Mouse (Mus musculus): ENCODE data around the gene Ubr7. TPM values are rescaled to one million over a fixed set of nuclear protein-coding genes. Genes with fewer than 3 reads are reported as not detected.

The Ubr7 gene
- total RNA-seq (2022) = 10 to 100 TPM; 30.1 to 31.7 (median 31.3) TPM

GRCm38 (mm10) chr12:102757689-102758402 is at the start of gene Ubr7, which contains the start of the genes Gm28051 and Gon7:
Gene Ubr7, plus strand, starts transcription at chr12:102757967.
Gene Gm28051, minus strand, starts transcription at chr12:102757765.
Gene Gon7, minus strand, starts transcription at chr12:102757803.
- DNase-seq (ENCODE audit: low spot score in 2 of 2) = peak; percentile 91 to 96

GRCm38 (mm10) chr12:102708220-102708619 is 49.5 kb upstream of the Ubr7 start:
- no peak for DNase-seq (ENCODE audit: low spot score in 2 of 2)

- DNase-seq (ENCODE audit: low spot score in 2 of 2) = no peak
These were observed 47.9 kb upstream of the Ubr7 start for GRCm38 (mm10) chr12:102709896-102710295.

- DNase-seq (ENCODE audit: low spot score in 2 of 2) = no peak
These were observed 46.9 kb upstream of the Ubr7 start for GRCm38 (mm10) chr12:102710851-102711375.

DNA sequence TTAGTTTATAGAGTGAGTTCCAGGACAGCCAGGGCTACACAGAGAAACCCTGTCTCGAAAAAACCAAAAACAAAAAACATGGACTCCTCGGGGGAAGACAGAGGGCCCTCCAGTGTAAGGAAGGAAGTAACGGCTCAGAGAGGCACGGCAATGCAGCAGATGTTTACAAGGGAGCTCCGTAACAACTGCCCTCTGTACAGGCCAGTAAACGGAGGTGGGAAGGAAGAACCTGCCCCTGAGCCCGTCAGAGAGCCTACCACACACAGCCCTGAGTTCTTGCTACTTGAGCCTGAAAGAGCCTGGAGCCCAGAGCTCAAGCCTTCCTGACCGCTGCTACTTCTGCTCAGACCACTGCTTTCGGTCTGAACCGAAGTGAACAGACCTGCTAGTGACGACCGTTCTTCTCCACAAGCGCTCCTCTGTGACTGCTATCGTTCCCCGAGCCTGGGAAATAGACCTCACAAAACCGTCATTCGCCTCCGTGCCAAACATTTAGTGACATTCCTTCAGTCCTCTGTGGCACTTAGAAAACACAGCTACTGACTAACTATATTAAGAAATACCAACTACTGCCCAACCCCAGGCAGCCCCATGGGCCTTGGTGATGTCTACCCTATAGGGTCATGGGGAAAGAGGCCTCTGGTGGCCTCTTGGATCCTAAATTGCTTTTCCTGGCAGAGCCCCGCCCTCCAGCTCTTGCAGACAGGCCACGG is 44.5 kb upstream of the Ubr7 start:
- DNase-seq (ENCODE audit: low spot score in 2 of 2) = no peak

DNA sequence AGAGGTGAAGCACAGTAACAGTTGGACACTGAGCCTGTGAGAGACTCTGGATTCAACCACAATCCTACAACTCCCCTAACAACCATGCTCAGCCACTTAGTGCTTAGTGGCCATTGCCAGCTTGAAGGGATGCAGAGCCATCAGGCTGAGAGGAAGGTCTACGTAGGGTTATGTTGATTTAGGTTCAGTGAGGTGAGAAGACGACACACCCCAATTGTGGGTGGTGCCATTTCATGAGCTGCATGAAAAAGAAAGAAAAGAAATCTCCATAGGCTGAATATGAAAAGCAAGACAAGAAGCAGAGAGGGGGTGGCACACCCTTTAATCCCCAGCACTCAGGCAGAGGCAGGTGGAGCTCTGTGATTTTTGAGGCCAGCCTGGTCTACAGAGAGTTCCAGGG is 43.7 kb upstream of the Ubr7 start:
- DNase-seq (ENCODE audit: low spot score in 2 of 2) = no peak

DNA sequence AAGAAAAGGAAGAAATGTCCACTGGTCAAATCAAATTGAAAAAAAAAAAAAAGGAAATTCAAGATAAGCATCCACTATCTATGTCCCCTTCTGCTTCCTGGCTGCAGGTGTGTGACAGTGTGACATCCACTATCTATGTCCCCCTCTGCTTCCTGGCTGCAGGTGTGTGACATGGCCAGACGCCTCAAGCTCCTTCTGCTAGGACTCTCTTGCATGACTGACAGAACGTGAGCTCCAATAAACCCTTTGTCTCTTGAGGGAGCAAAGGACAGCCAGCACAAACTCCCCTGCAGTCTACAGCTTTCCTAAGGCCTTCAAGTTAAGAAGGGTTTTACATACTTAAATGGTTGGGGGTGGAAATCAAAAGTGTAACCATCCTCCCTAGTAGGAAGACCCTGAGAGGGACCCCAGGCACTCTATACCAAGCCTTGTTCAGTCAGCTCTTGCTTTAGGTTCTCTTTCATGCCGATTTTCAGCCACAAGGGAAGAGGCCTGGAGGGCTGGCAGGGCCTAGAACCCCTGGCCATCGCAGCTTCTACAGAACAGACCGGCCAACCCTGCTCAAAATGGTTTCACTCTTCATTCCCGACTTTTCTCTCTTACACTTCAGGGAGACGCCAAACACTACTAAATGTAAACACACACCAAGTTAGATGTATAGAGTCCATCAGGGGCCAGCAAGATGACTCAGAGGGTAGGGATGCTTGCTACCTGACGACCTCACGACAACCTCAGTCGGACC is 42.9 kb upstream of the Ubr7 start:
- no peak for DNase-seq (ENCODE audit: low spot score in 2 of 2)

- no peak for DNase-seq (ENCODE audit: low spot score in 2 of 2)
These were observed 38.0 kb upstream of the Ubr7 start for GRCm38 (mm10) chr12:102719552-102720315.

- DNase-seq (ENCODE audit: low spot score in 2 of 2) = no peak
These were observed 35.3 kb upstream of the Ubr7 start for GRCm38 (mm10) chr12:102722451-102722850.

DNA sequence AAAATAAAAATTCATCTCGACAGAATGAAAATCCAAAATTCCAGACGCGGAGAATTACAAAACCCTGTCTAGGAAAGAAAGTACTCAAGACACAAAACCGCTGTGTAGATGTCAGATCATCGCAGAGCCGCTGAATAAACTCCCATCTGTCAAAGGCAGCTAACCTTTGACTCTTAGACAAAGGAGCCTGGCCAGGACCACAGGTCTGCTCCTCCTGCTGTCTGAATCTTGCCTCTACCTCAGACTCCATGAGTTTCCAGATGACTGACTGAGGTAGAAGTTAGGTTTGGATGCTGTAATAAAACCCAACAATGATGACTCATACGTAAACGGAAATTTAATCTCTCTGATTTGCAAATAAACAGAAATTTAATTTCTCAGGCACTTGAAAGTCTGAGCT is 34.8 kb upstream of the Ubr7 start:
- DNase-seq (ENCODE audit: low spot score in 2 of 2) = no peak

DNA sequence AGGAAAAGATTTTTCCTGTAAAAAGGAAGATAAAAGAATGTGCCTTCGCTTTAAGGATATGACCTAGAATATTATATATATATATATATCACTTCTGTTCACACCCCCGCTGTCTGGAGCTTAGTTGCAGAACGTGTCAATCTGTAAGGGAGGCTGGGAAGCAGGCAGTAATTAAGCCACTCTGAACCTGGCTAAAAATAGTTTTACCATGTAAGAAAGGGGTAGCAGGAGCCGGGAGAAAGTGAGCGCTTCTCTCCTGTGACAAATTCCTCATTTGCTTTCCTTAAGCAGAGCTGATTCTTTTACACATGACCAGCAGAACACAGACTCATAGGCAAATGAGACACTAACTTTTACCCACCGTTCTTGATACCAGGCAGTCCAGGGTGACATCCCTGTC is 33.9 kb upstream of the Ubr7 start:
- peak in 1 of 2 experiments; percentile 70 for DNase-seq (ENCODE audit: low spot score in 2 of 2)

DNA sequence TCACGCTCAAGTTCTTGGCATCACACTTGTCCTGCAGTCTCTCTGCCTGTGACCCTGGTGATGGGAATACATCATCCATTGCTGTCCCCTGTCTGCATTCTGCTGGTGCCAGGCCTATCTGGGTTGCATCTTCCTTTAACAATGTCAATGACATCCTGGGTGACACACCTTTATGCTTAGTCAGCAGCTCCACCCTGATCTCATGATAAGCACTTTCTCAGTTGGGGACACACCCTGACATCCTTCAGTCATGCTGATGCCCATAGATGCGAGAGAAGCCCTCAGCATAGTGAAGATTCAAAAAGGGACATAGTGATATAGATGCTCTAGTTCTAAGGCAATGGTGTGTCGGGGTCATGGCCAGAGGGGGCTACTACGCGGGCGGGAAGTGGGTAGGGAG is 32.6 kb upstream of the Ubr7 start:
- no peak for DNase-seq (ENCODE audit: low spot score in 2 of 2)

- no peak for DNase-seq (ENCODE audit: low spot score in 2 of 2)
These were observed 32.0 kb upstream of the Ubr7 start for GRCm38 (mm10) chr12:102725761-102726175.

GRCm38 (mm10) chr12:102729855-102730797 is 27.6 kb upstream of the Ubr7 start:
- peak in 1 of 2 experiments; percentile 84 for DNase-seq (ENCODE audit: low spot score in 2 of 2)

DNA sequence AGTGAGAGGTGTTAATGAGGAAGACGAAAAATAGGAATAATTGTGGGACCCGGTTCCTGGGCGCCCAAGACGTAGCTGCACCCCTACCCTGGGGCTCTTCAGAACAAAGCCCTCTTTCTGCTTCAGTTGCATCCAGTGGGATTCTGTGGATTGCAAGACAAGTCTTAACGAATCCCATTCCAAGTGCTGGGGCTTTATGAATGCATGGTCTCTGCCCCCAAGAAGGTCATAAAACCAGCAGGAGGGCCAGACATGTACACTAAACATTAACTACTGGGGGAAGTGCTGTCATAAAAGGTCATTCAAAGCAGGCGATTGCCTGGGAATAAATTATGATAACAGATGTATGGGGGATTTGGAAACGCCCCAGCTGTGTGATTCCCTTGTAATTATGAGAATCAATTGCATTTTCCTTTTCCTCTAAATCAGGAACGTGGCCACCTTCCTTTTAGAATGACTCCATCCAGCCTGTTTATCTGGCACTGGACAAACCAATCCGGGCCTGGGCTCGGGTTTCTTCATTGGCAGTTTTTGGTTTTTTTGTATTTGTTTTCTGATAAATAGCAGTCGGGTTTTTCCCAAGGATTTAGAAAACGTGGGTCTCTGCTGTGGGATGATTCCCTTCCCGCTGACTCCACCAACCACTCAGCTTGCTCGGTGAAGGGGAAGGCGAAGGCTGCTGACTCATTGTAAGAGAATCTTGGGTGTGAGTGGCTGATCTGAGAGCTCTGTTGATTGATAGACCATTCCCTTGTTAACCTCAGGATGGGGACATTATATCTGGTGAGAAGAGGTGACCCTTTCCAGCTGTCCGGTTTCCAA is 26.8 kb upstream of the Ubr7 start:
- no peak for DNase-seq (ENCODE audit: low spot score in 2 of 2)

DNA sequence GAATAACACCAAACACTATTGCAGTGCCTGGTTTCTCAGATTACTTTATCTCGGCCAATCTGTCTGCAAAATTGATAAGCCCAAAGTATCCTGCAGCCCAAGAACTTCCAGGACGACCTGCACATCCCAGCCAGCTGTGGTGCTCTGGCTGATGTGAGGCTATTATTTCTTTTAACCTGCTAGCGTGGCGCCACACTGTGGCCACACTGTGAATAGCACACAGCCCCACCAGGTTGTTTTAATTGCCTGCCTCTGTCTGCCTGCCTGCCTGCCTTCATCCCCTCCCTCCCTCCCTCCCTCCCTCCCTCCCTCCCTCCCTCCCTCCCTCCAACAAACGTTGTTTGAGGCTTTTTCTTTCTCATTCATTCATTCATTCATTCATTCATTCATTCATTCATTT is 24.4 kb upstream of the Ubr7 start:
- no peak for DNase-seq (ENCODE audit: low spot score in 2 of 2)

GRCm38 (mm10) chr12:102739096-102739495 is 18.7 kb upstream of the Ubr7 start:
- DNase-seq (ENCODE audit: low spot score in 2 of 2) = no peak

DNA sequence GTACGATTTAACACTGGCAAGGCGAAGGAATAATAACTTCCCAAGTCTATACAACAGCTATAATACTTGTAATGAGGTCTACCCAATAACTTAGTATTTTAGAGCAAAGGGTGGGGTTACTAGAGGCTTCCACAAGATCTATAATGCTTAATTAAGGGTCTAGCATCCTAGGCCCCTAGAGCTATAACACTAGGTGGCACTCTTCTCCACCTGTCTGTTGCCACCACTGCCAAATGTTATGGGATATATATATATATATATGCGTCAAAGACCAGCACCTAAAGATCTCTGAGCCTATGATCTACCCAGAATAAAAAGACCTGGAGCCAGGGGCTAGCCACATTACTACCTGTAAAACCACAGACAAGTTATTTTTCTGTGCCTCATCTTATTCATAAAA is 17.5 kb upstream of the Ubr7 start:
- DNase-seq (ENCODE audit: low spot score in 2 of 2) = no peak

DNA sequence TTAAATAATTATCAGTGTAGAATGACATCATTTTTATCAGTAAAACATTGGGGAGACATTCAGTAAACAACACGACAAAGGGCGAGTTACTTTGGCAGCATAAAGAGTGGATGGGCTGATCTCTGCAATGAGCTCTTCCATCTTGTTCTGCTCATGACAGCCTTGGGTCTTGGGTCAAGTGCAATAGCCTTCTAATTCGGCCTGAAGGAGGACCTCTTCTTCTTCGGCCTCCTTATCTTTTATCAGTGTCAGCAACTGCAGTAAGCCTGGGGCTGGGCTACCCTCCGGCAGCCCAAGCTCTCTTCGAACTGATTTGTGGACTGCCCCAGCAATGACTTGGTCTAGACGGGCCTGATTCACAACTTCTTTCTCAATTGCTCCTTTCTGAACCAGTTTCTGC is 15.7 kb upstream of the Ubr7 start:
- no peak for DNase-seq (ENCODE audit: low spot score in 2 of 2)
